Mouse (Mus musculus): ENCODE results near the gene Itga9. TPM values are rescaled to one million over a fixed set of nuclear protein-coding genes. Genes with fewer than 3 reads are reported as not detected.

The Itga9 gene
- polyA plus RNA-seq, 1 experiment: 15.0 TPM

DNA sequence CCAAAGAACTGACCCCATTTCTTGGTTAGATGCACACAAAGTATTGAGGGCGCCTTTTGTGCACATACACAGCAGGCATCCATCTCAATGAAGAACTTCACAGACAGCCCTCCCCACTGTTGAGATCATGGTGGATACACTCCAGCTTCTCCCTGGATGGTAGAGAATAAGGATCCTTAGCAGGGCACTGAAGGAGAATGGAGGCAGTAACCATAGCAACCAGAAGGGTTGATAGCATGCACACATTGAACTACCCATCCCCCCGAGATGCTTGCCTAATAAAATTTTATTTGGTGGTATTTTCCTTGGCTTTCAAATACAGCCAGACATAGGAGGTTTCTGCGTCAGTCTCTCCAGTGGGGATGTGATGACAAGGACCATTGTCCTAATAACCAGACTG, 184.7 kb downstream of the Itga9 start:
- Histone ChIP-seq H3K27ac (ENCODE audit: insufficient read depth, low read depth, low read length) (no peak overlapping the region), H3K36me3 (ENCODE audit: control insufficient read depth, insufficient read depth, low read length) (no peaks in the 10 kb centered on the region), H3K4me1 (ENCODE audit: control insufficient read depth, insufficient read depth, low read length) (no peaks in the 10 kb centered on the region), H3K27me3 (replicated peaks; ENCODE audit: control insufficient read depth, insufficient read depth, low read length) (no peaks in the 10 kb centered on the region), H3K4me3 (ENCODE audit: insufficient read depth, low read depth, low read length) (no peak overlapping the region)
- TF ChIP-seq POLR2A (IDR thresholded peaks at IDR 0.05; ENCODE audit: low read depth, low read length) (no peak), CTCF (conservative IDR thresholded peaks at IDR 0.05; ENCODE audit: insufficient read depth, insufficient read length, low read depth, low read length) (no peak)
- DNase-seq: no peak
- WGBS: 90% methylated on average over 3 of the region's 3 CpGs

DNA sequence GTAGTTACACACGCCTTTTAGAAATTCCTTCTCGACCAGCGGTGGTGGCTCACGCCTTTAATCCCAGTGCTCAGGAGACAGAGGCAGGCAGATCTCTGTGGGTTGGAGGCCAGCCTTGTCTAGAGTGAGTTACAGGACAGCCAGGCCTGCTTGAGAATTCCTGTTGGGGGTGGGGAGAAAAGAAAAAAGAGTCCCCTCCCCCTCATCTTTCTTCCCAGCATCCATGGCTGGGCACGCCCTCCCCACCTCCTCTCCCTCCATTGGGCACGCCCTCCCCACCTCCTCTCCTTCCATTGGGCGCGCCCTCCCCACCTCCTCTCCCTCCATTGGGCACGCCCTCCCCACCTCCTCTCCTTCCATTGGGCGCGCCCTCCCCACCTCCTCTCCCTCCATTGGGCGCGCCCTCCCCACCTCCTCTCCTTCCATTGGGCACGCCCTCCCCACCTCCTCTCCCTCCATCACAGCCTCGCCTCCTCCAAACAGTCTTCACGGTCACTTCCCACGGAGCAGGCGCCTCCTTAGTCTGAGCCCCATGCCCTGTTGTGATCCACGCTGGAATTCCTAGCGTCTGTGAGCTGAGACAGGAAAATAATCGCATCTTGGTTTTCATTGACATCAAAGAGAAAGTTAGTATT, 186.8 kb downstream of the Itga9 start:
- TF ChIP-seq CTCF (conservative IDR thresholded peaks at IDR 0.05; ENCODE audit: insufficient read depth, insufficient read length, low read depth, low read length) (no peak), POLR2A (IDR thresholded peaks at IDR 0.05; ENCODE audit: low read depth, low read length) (no peak)
- no peaks in the 10 kb centered on the region for H3K4me1 ChIP-seq (ENCODE audit: control insufficient read depth, insufficient read depth, low read length)
- WGBS: 72% methylated on average over 14 of the region's 21 CpGs
- no peak overlapping the region for H3K27ac ChIP-seq (ENCODE audit: insufficient read depth, low read depth, low read length)
- no peak for DNase-seq
- no peak overlapping the region for H3K4me3 ChIP-seq (ENCODE audit: insufficient read depth, low read depth, low read length)
- H3K27me3 ChIP-seq (replicated peaks; ENCODE audit: control insufficient read depth, insufficient read depth, low read length): no peaks in the 10 kb centered on the region
- H3K36me3 ChIP-seq (ENCODE audit: control insufficient read depth, insufficient read depth, low read length): no peaks in the 10 kb centered on the region

DNA sequence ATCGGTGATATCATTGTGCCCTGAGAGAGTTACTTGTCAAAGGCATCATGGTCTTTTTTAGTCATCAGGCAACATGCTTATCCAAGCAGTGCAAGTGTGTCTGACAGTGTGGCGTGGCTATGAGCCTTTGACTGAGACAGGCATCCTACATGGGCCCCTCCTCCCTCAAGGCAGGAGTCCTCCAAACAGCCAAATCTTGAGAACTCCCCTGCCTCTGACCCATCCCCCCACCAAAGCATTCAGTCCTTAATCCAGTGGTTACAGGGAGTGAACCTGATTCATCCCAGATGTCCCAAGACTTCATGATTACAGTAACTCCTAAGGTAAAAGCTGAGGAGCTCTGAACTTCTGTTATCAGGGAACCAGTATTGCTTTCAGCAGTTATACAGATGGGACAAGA, 188.2 kb downstream of the Itga9 start:
- Histone ChIP-seq H3K27ac (ENCODE audit: insufficient read depth, low read depth, low read length) (no peak overlapping the region), H3K36me3 (ENCODE audit: control insufficient read depth, insufficient read depth, low read length) (no peaks in the 10 kb centered on the region), H3K4me3 (ENCODE audit: insufficient read depth, low read depth, low read length) (no peak overlapping the region), H3K27me3 (replicated peaks; ENCODE audit: control insufficient read depth, insufficient read depth, low read length) (no peaks in the 10 kb centered on the region), H3K4me1 (ENCODE audit: control insufficient read depth, insufficient read depth, low read length) (0 out of 2 replicates have a peak, but pooled peaks cover 4% of the 10 kb centered on the region)
- 93% methylated on average over 2 of the region's 2 CpGs for WGBS
- no peak for DNase-seq
- TF ChIP-seq POLR2A (IDR thresholded peaks at IDR 0.05; ENCODE audit: low read depth, low read length) (no peak), CTCF (conservative IDR thresholded peaks at IDR 0.05; ENCODE audit: insufficient read depth, insufficient read length, low read depth, low read length) (no peak)

DNA sequence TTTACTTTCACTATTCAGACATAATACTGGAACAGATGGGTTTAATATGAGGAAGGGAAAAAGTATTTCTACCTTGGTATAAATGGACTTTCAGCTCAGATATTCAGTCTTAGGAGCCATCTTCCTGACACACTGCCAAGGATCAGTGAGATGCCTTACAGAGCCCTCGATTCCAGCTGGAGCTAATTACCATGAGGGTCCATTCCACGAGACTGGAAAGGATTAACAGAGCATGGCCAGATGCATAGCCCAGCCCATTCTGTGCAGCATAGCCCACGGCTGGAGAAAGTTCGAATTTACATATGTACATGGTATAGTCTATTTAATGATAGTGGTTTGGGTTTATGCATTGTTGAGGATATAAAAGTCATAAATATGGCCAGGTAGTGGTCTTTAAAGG, 188.8 kb downstream of the Itga9 start:
- WGBS: 50% methylated on average over 4 of the region's 4 CpGs
- H3K36me3 ChIP-seq (ENCODE audit: control insufficient read depth, insufficient read depth, low read length): no peaks in the 10 kb centered on the region
- H3K4me1 ChIP-seq (ENCODE audit: control insufficient read depth, insufficient read depth, low read length): peaks cover 4% of the 10 kb centered on the region; the same call in 1 of the 2 replicates
- TF ChIP-seq POLR2A (IDR thresholded peaks at IDR 0.05; ENCODE audit: low read depth, low read length) (no peak), CTCF (conservative IDR thresholded peaks at IDR 0.05; ENCODE audit: insufficient read depth, insufficient read length, low read depth, low read length) (no peak)
- H3K4me3 ChIP-seq (ENCODE audit: insufficient read depth, low read depth, low read length): no peak overlapping the region
- H3K27ac ChIP-seq (ENCODE audit: insufficient read depth, low read depth, low read length): no peak overlapping the region
- no peaks in the 10 kb centered on the region for H3K27me3 ChIP-seq (replicated peaks; ENCODE audit: control insufficient read depth, insufficient read depth, low read length)
- DNase-seq: no peak

DNA sequence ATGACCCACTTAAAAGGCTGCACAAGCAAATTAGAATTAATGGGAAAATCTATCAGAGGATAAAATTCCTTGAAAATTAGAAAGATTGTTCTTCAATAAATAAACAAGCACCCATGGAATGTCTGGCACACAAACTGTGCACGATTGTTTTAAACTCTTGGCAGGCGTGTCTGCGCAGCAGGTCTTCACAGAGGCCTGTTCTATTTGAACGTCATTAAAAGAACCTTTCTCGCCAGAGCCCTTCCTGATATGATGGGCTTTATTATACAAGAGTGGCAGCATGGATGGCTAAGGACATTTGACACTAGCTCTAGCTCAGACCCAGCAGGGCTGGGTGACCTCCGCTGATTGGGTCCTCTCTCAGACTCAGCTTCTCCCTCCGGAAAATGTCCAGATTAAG, 192.6 kb downstream of the Itga9 start:
- DNase-seq: peak; percentile 59
- Histone ChIP-seq H3K27me3 (replicated peaks; ENCODE audit: control insufficient read depth, insufficient read depth, low read length) (no peaks in the 10 kb centered on the region), H3K27ac (ENCODE audit: insufficient read depth, low read depth, low read length) (no peak overlapping the region), H3K4me3 (ENCODE audit: insufficient read depth, low read depth, low read length) (no peak overlapping the region), H3K36me3 (ENCODE audit: control insufficient read depth, insufficient read depth, low read length) (no peaks in the 10 kb centered on the region), H3K4me1 (ENCODE audit: control insufficient read depth, insufficient read depth, low read length) (peaks cover 20% of the 10 kb centered on the region)
- 66% methylated on average over 7 of the region's 7 CpGs for WGBS
- TF ChIP-seq CTCF (conservative IDR thresholded peaks at IDR 0.05; ENCODE audit: insufficient read depth, insufficient read length, low read depth, low read length) (no peak), POLR2A (IDR thresholded peaks at IDR 0.05; ENCODE audit: low read depth, low read length) (no peak)

DNA sequence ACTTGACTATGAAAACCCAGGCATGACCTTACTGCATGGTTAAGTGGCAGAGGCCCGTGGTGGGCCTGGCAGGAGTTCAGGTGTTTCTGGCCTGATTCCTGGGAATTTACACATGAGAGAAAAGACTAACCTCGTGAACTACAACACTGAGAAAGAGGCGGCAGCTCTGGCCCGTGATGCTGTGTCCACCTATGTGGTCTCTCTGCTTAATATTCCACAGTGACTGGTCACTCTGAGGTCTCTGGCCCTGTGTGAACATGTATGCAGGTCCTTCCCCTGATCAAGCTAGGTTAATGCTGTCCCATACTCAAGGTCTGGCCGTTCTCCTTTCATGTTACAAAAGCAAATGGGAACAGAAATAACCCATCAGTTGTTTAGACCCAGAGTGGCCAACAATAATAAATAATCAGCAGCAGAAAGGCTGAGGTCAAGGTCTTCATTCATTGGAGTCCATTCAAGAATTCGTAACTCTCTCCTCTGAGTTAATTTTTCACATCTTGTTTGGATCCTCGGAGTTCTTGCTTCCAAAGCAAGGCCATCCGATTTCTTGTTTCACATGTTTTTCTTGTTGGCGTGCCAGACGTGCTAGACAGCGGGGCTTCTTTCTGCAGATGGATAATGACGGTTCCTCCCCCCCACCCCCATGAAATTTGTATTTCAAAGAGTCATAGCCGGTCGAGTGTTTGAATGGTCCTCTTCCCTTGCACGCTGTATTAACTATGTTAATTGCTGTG, 194.9 kb downstream of the Itga9 start:
- Histone ChIP-seq H3K27ac (ENCODE audit: insufficient read depth, low read depth, low read length) (peak overlapping the region; percentile 100), H3K36me3 (ENCODE audit: control insufficient read depth, insufficient read depth, low read length) (no peaks in the 10 kb centered on the region), H3K27me3 (replicated peaks; ENCODE audit: control insufficient read depth, insufficient read depth, low read length) (no peaks in the 10 kb centered on the region), H3K4me1 (ENCODE audit: control insufficient read depth, insufficient read depth, low read length) (peaks cover 25% of the 10 kb centered on the region), H3K4me3 (ENCODE audit: insufficient read depth, low read depth, low read length) (no peak overlapping the region)
- DNase-seq: peak; percentile 98
- WGBS: 13% methylated on average over 15 of the region's 15 CpGs
- TF ChIP-seq POLR2A (IDR thresholded peaks at IDR 0.05; ENCODE audit: low read depth, low read length) (no peak), CTCF (conservative IDR thresholded peaks at IDR 0.05; ENCODE audit: insufficient read depth, insufficient read length, low read depth, low read length) (no peak)

DNA sequence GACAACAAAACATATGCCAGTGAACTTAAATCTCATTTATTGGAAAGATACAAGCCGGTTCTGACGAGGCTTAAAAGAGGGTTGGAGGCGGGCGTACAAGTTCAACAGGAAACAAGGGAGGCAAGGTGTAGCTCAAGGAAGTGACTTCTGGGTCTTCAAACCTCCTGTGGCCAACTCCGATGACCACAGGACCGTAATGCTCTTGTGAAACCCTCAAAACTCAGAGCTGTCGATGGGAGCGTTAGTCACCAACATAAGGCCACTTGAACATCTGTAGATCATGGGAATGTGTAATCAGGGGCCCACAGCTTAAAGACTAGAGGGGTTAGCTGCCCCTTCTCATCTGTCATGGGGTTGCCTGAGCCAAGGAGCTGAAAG, 195.4 kb downstream of the Itga9 start:
- peaks cover 25% of the 10 kb centered on the region for H3K4me1 ChIP-seq (ENCODE audit: control insufficient read depth, insufficient read depth, low read length)
- H3K27me3 ChIP-seq (replicated peaks; ENCODE audit: control insufficient read depth, insufficient read depth, low read length): no peaks in the 10 kb centered on the region
- H3K4me3 ChIP-seq (ENCODE audit: insufficient read depth, low read depth, low read length): no peak overlapping the region
- DNase-seq: no peak
- WGBS: 36% methylated on average over 8 of the region's 8 CpGs
- TF ChIP-seq CTCF (conservative IDR thresholded peaks at IDR 0.05; ENCODE audit: insufficient read depth, insufficient read length, low read depth, low read length) (no peak), POLR2A (IDR thresholded peaks at IDR 0.05; ENCODE audit: low read depth, low read length) (no peak)
- H3K36me3 ChIP-seq (ENCODE audit: control insufficient read depth, insufficient read depth, low read length): no peaks in the 10 kb centered on the region
- peak overlapping the region; percentile 34 for H3K27ac ChIP-seq (ENCODE audit: insufficient read depth, low read depth, low read length)
